Mouse (Mus musculus): ENCODE data around the gene Ano6. TPM values are rescaled to one million over a fixed set of nuclear protein-coding genes. Genes with fewer than 3 reads are reported as not detected.
A peak's percentile ranks its signal among the peaks of the same experiment; 100 is the strongest.

The Ano6 gene
- total RNA-seq (2021) (10 to 100 TPM; 17.3 to 19.6 TPM), polyA plus RNA-seq (2012; rRNA removed) (14.1 and 22.5 TPM in 2 replicates)
- long read RNA-seq, full-length matches to known transcripts, result 5 of 13 reads
- long read RNA-seq, partial matches to known transcripts, result 3 of 13 reads
- long read RNA-seq, other reads (novel, unspliced or antisense), result 5 of 13 reads

DNA sequence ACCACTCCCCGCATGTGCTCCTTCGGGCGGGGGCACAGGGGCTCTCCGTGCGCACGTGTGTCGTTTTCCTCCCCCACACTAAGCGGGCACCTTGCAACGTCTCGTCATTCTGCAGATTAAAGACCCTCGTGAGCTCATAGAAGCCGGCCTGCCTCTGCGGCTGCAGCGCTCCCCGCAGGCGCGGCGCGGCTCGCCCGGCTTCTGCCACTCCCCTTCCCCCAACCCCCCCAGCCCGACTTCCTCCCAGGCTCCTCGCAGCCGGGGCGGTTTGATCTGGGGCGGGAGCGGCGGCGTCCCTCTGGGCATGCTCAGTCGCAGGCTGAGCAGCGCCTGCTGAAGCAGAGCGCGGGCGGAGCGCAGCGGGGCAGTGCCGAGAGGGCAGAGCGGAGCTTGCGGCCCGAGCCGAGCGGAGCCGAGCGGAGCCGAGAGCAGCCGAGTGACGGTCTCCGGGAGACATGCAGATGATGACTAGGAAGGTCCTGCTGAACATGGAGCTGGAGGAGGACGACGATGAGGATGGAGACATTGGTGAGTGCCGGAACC is at the start of gene Ano6:
Ano6 (plus strand) TSS at position 315 of the 543 bp plus-strand sequence.
- no peaks in the 10 kb centered on the region for H3K79me2 ChIP-seq (replicated peaks; ENCODE audit: control insufficient read depth, insufficient read depth, low read length)
- H3K27ac ChIP-seq, result peak within 1 kb of the TSS; percentile 96
- DNase-seq, result peak; percentile 96
- intact Hi-C loops (cut with DNase I), result loop anchor here (1.0 to 10.0 kb wide), 4 partner anchors 44 to 494 kb away; partner anchors contain the start of gene Arid2
- no peaks in the 10 kb centered on the region for H3K27me3 ChIP-seq (ENCODE audit: control insufficient read depth, insufficient read depth, low read length)
- peak within 1 kb of the TSS; percentile 75 for H3K9ac ChIP-seq (ENCODE audit: low read depth, low read length)
- H3K36me3 ChIP-seq (ENCODE audit: control insufficient read depth, insufficient read depth, low read length), result peaks cover 4% of the 10 kb centered on the region
- TF ChIP-seq POLR2A (IDR thresholded peaks at IDR 0.05; ENCODE audit: insufficient read depth, low read depth, low read length), result peak; percentile 76
- peak; percentile 49; the same call in 1 of the 2 replicates for TF ChIP-seq EP300 (IDR thresholded peaks at IDR 0.05; ENCODE audit: insufficient read depth, low read depth, low read length)
- peak; percentile 62 for TF ChIP-seq CTCF (IDR thresholded peaks at IDR 0.05)
- H3K4me1 ChIP-seq (ENCODE audit: control insufficient read depth, insufficient read depth, low read length), result peaks cover 5% of the 10 kb centered on the region
- peak within 1 kb of the TSS; percentile 98 for H3K4me3 ChIP-seq
- under 1% methylated on average over 51 of the region's 51 CpGs for whole genome bisulfite sequencing

DNA sequence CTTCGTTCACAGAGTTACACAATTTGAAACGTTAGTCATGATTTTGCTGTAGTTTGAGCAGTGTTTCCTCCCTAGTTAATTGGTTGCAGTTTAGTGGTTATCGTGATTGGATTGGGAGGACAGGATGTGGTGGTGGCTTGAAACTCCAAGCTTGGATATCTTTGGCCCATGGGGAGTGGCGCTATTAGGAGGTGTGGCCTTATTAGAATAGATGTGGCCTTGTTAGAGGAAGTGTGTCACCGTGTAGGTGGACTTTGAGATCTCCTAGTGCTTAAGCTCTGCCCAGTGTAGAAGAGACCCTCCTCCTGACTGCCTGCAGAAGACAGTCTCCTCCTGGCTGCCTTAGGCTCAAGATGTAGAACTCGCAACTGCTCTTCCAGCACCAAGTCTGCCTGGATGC is 47.7 kb upstream of the Ano6 start:
- H3K36me3 ChIP-seq (ENCODE audit: control insufficient read depth, insufficient read depth, low read length), result no peaks in the 10 kb centered on the region
- no peak overlapping the region for H3K4me3 ChIP-seq
- no peaks in the 10 kb centered on the region for H3K27me3 ChIP-seq (ENCODE audit: control insufficient read depth, insufficient read depth, low read length)
- 66% methylated on average over 6 of the region's 6 CpGs for WGBS
- H3K4me1 ChIP-seq (ENCODE audit: control insufficient read depth, insufficient read depth, low read length), result no peaks in the 10 kb centered on the region; the same call in 1 of the 2 replicates
- intact Hi-C loops (cut with DNase I), result no loop called here
- no peak for TF ChIP-seq CTCF (IDR thresholded peaks at IDR 0.05)
- TF ChIP-seq POLR2A (IDR thresholded peaks at IDR 0.05; ENCODE audit: insufficient read depth, low read depth, low read length), result no peak
- no peak for TF ChIP-seq EP300 (IDR thresholded peaks at IDR 0.05; ENCODE audit: insufficient read depth, low read depth, low read length)
- no peaks in the 10 kb centered on the region for H3K79me2 ChIP-seq (replicated peaks; ENCODE audit: control insufficient read depth, insufficient read depth, low read length)
- H3K27ac ChIP-seq, result no peak overlapping the region
- H3K9ac ChIP-seq (ENCODE audit: low read depth, low read length), result no peak overlapping the region
- no peak for DNase-seq

DNA sequence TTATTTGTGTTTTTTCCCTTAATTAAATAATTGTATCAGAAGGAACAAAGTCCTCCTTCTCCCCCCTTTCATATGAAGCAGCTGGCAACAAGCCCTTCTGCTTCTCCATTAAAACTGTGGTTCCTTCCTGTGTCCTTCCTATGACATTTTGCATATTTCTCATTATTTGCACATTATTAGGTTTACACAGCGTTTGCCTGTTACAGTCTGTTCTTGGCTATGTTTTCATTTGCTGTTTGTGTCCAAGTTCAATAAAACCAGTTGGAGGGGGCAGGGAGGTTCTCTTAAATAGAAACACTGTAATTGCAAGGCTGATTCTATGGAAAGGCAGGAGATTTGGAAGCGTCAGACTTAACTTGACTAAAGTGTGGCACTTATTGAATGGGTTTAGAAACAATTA is 46.8 kb upstream of the Ano6 start:
- Histone ChIP-seq H3K4me3 (no peak overlapping the region), H3K27ac (no peak overlapping the region), H3K9ac (ENCODE audit: low read depth, low read length) (no peak overlapping the region), H3K79me2 (replicated peaks; ENCODE audit: control insufficient read depth, insufficient read depth, low read length) (no peaks in the 10 kb centered on the region), H3K4me1 (ENCODE audit: control insufficient read depth, insufficient read depth, low read length) (no peaks in the 10 kb centered on the region; the same call in 1 of the 2 replicates), H3K27me3 (ENCODE audit: control insufficient read depth, insufficient read depth, low read length) (no peaks in the 10 kb centered on the region), H3K36me3 (ENCODE audit: control insufficient read depth, insufficient read depth, low read length) (no peaks in the 10 kb centered on the region)
- intact Hi-C loops (cut with DNase I), result no loop called here
- DNase-seq, result no peak
- no peak for TF ChIP-seq EP300 (IDR thresholded peaks at IDR 0.05; ENCODE audit: insufficient read depth, low read depth, low read length)
- TF ChIP-seq POLR2A (IDR thresholded peaks at IDR 0.05; ENCODE audit: insufficient read depth, low read depth, low read length), result no peak
- TF ChIP-seq CTCF (IDR thresholded peaks at IDR 0.05), result no peak
- 54% methylated on average over 2 of the region's 2 CpGs for WGBS

DNA sequence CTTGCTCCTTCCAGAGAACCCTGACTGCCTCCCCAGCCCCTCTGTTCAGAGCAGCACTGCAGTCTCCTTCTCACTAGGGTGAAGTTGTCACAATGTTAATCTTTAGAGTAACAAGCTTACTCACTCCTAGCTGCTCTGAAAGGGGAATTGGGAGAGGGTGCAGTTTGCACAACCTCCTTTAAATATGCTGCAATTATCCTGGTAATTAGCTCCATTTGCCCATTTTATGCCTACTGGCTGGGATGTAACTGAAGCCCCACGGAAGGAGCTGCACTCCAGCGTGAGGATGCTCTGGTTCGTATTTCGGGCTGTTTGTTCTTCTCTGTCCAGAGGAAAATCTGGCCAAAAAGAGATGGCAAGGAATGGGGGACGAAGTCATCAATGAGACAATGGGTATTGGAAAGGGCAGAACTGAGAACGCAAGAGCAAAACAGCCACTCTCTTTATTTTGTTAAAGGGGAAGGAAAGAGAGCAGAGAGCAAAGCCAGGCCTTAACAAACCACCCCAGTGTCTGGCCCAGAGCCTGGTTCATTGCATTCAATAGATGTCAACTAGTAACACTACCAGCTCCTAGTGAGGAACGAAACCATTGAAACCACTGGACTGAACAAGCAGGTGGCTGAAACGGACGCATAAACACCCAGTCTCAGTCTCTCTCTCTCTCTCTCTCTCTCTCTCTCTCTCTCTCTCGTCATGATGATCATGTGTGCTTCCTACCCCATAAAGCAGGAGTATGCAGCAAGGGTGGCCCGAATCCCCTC is 45.1 kb upstream of the Ano6 start:
- no peak for DNase-seq
- no peaks in the 10 kb centered on the region for H3K79me2 ChIP-seq (replicated peaks; ENCODE audit: control insufficient read depth, insufficient read depth, low read length)
- WGBS, result 74% methylated on average over 11 of the region's 11 CpGs
- no peak overlapping the region for H3K4me3 ChIP-seq
- no peaks in the 10 kb centered on the region; the same call in 1 of the 2 replicates for H3K4me1 ChIP-seq (ENCODE audit: control insufficient read depth, insufficient read depth, low read length)
- no peaks in the 10 kb centered on the region for H3K27me3 ChIP-seq (ENCODE audit: control insufficient read depth, insufficient read depth, low read length)
- no peaks in the 10 kb centered on the region for H3K36me3 ChIP-seq (ENCODE audit: control insufficient read depth, insufficient read depth, low read length)
- intact Hi-C loops (cut with DNase I), result no loop called here
- no peak for TF ChIP-seq POLR2A (IDR thresholded peaks at IDR 0.05; ENCODE audit: insufficient read depth, low read depth, low read length)
- TF ChIP-seq CTCF (IDR thresholded peaks at IDR 0.05), result no peak
- H3K9ac ChIP-seq (ENCODE audit: low read depth, low read length), result no peak overlapping the region
- H3K27ac ChIP-seq, result no peak overlapping the region

DNA sequence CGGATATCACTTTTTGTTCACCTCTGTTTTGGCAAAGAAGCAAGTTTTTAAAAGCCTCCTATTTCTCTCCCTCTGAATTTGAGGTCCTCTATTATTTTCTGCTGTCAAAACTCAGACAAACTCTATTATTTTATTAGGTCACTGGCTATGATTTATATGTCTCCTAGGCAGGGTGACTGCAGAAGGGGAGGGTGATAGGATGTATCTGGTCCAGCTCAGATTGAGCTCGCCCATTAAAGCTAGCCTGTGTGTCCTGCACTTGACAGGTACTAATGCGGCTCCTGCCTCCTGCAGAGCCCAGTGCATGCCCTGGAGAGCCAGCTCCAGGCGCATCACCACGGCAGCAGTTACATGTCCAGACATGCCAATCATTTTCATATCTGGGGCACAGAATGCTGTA is 44.1 kb upstream of the Ano6 start:
- WGBS, result 70% methylated on average over 5 of the region's 5 CpGs
- no peak for DNase-seq
- TF ChIP-seq POLR2A (IDR thresholded peaks at IDR 0.05; ENCODE audit: insufficient read depth, low read depth, low read length) (no peak), EP300 (IDR thresholded peaks at IDR 0.05; ENCODE audit: insufficient read depth, low read depth, low read length) (no peak), CTCF (IDR thresholded peaks at IDR 0.05) (no peak)

More for the DNA sequence above, 44.1 kb upstream of the Ano6 start:
- Histone ChIP-seq H3K4me3 (no peak overlapping the region), H3K27ac (no peak overlapping the region), H3K79me2 (replicated peaks; ENCODE audit: control insufficient read depth, insufficient read depth, low read length) (no peaks in the 10 kb centered on the region), H3K36me3 (ENCODE audit: control insufficient read depth, insufficient read depth, low read length) (no peaks in the 10 kb centered on the region), H3K27me3 (ENCODE audit: control insufficient read depth, insufficient read depth, low read length) (no peaks in the 10 kb centered on the region), H3K9ac (ENCODE audit: low read depth, low read length) (no peak overlapping the region), H3K4me1 (ENCODE audit: control insufficient read depth, insufficient read depth, low read length) (no peaks in the 10 kb centered on the region; the same call in 1 of the 2 replicates)
- intact Hi-C loops (cut with DNase I), result no loop called here
